Mouse (Mus musculus): ENCODE results near the gene Prss29. TPM values are rescaled to one million over a fixed set of nuclear protein-coding genes. Genes with fewer than 3 reads are reported as not detected.

Gene Prss29
- polyA plus RNA-seq, 1 experiment from 2014 or later = not detected

DNA sequence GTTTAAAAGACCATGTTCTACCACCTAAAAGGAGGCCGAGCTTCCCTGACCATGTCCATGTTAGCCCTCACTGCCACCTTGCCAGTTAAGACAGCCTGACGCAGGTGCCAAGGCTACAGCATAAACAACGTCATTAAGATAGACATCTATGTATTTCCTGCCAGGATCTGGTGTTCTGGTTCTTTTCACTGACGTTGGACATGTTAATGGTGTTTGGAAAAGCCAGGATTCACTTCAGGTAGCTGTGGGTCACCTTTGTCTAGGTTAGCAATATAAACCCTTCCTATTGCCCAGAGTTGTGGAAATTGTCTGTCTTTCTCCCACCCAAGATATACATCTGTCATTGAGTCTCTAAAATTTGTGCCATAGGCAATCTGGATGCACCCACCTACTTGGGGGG, 10.1 kb upstream of the Prss29 start, which contains the start of gene Prss28:
TSS of gene Prss28 (plus strand) at position 301 of the 400 bp plus-strand sequence.
- Histone ChIP-seq H3K27ac (no peak within 1 kb of the TSS), H3K4me3 (ENCODE audit: inconsistent target) (no peak within 1 kb of the TSS), H3K36me3 (ENCODE audit: inconsistent target) (no peaks in the 10 kb centered on the region), H3K79me2 (ENCODE audit: inconsistent target) (no peaks in the 10 kb centered on the region)
- WGBS (ENCODE audit: missing documents) = 56% methylated on average over 4 of the region's 4 CpGs

DNA sequence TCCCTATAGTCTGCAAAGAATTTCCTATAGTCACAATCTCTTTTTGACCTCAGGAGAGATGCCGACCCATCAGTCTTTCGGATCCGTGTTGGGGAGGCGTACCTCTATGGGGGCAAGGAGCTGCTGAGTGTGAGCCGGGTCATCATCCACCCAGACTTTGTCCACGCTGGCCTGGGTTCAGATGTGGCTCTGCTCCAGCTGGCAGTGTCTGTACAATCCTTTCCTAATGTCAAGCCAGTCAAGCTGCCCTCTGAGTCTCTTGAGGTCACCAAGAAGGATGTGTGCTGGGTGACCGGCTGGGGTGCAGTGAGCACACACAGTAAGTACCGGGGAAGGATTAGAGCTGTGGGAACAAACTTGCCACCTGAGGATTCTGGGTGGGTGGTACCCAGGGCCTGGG, 2.4 kb downstream of the Prss29 start:
- Histone ChIP-seq H3K36me3 (ENCODE audit: inconsistent target) (no peaks in the 10 kb centered on the region), H3K79me2 (ENCODE audit: inconsistent target) (no peaks in the 10 kb centered on the region), H3K4me3 (ENCODE audit: inconsistent target) (no peak overlapping the region), H3K27ac (no peak overlapping the region)
- 91% methylated on average over 8 of the region's 8 CpGs for WGBS (ENCODE audit: missing documents)

DNA sequence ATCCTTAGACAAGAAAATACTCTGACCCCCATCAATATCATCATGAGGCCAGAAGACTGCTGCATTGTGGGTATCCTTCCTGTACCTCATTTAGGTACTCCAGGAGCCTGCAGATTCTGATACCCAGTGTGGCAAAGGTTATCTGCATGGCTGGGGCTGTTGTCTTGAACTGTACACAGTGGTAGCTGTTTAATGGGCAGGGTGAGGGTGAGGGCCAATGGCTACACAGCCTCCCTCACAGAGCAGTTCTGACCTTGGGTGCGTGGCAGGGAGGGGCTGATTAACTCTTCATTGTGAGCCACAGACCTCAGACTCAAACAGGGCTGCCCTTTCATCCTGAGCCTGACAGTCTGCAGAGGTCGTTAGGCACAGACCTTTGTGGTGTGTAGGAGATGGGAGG, 4.5 kb downstream of the Prss29 start:
- no peaks in the 10 kb centered on the region for H3K79me2 ChIP-seq (ENCODE audit: inconsistent target)
- H3K36me3 ChIP-seq (ENCODE audit: inconsistent target) = no peaks in the 10 kb centered on the region
- no peak overlapping the region for H3K27ac ChIP-seq
- 25% methylated on average over 2 of the region's 2 CpGs for WGBS (ENCODE audit: missing documents)
- no peak overlapping the region for H3K4me3 ChIP-seq (ENCODE audit: inconsistent target)

DNA sequence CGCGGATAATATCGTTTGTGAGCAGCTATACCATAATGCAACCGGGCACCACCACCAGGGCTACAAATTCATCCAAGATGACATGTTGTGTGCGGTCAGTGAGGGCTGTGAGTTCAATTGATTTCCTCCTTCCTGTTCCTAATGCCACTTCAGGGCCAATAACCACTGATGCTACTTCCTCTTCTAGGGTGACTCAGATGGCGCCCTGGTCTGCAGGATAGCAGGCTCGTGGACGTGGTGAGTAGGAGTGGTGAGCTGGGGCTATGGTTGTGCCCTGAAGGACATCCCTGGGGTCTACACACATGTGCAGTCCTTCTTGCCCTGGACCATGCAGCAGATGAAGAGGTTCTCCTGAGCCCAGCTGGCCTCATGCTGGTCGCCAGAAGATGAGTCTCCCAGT, 13.9 kb downstream of the Prss29 start:
- Histone ChIP-seq H3K79me2 (ENCODE audit: inconsistent target) (no peaks in the 10 kb centered on the region), H3K4me3 (ENCODE audit: inconsistent target) (no peak overlapping the region), H3K36me3 (ENCODE audit: inconsistent target) (no peaks in the 10 kb centered on the region), H3K27ac (no peak overlapping the region)
- 11% methylated on average over 9 of the region's 9 CpGs for WGBS (ENCODE audit: missing documents)

DNA sequence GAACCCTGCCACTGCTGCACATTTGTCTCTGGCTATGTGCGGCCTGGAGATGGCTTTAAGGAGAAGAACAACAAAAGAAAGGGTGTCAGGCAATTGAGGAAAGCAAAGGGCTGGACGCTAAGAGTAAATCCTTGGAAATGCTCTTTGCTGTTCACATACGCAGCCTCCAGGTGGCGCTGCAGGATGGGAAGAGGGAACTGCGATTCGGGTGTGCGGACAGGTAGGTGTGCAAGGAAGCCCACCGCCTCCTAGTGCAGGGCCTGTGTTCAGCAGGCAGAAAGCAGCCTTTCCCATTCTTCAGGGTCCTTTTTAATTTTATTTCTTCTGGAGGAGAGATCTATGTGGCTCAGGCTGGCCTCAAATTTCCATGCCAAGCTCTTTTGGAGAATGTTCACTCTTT, 15.5 kb downstream of the Prss29 start:
- 5% methylated on average over 8 of the region's 8 CpGs for WGBS (ENCODE audit: missing documents)
- H3K79me2 ChIP-seq (ENCODE audit: inconsistent target) = no peaks in the 10 kb centered on the region
- H3K36me3 ChIP-seq (ENCODE audit: inconsistent target) = no peaks in the 10 kb centered on the region
- no peak overlapping the region for H3K27ac ChIP-seq
- no peak overlapping the region for H3K4me3 ChIP-seq (ENCODE audit: inconsistent target)

DNA sequence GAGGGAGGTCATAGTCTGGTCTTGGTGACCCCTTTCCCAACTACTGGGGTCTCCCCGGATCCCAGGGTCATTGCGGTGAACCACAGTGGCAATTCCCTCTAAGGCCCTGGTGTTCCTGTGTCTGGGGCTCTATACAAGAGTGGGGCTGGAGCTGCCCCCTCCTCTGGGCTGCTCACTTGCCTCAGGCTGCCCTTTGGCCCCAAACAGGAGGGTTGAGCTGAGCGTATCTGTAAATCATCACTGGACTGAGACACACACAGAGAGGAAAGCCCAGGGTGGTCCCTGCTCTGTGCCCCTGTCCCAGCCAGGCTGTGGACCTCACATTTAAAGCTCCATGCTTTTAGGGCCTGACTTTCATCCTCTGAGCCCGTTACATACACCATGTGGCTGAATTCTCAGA, 19.8 kb downstream of the Prss29 start:
- H3K27ac ChIP-seq = no peak overlapping the region
- H3K4me3 ChIP-seq (ENCODE audit: inconsistent target) = no peak overlapping the region
- WGBS (ENCODE audit: missing documents) = 89% methylated on average over 4 of the region's 4 CpGs
- H3K79me2 ChIP-seq (ENCODE audit: inconsistent target) = no peaks in the 10 kb centered on the region
- no peaks in the 10 kb centered on the region for H3K36me3 ChIP-seq (ENCODE audit: inconsistent target)

DNA sequence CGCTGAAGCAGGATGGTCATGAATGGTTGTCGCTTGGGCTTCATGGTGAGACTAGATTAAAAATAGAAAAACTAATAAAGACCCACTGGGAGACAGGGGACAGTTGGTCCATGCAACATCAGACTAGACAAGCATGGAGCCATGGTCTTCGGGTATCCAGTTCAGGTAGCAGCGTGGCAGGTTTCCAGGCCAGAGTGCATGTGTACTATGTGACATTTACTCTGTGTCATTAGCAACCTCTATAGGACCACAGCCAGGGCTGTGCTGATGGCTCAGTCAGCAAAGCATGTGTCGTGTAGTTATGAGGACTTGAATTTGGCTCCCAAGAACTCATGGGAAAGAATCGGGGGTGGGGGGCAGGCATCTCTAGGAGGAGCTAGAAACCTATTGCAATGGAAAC, 21.5 kb downstream of the Prss29 start:
- Histone ChIP-seq H3K27ac (no peak overlapping the region), H3K79me2 (ENCODE audit: inconsistent target) (no peaks in the 10 kb centered on the region), H3K4me3 (ENCODE audit: inconsistent target) (no peak overlapping the region), H3K36me3 (ENCODE audit: inconsistent target) (no peaks in the 10 kb centered on the region)
- 94% methylated on average over 6 of the region's 6 CpGs for WGBS (ENCODE audit: missing documents)

DNA sequence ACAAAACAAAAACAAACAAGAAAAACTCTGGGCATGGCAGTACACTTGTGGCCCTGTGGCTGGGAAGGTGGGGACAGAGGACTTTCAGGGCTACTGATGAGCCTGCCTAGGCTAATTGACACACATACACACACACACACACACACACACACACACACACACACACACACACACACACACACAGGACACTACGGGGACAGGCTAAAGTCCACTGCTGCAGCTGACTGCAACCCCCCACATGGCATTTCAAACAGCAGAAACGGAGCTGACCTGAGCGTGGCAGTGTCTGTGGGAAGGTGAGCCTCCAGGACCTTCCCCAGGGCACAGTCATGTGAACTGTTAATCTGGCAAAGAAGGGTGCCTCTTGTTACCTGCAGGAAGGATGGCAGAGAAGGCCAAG, 23.0 kb downstream of the Prss29 start:
- Histone ChIP-seq H3K36me3 (ENCODE audit: inconsistent target) (no peaks in the 10 kb centered on the region), H3K79me2 (ENCODE audit: inconsistent target) (no peaks in the 10 kb centered on the region), H3K4me3 (ENCODE audit: inconsistent target) (no peak overlapping the region), H3K27ac (no peak overlapping the region)
- WGBS (ENCODE audit: missing documents) = 85% methylated on average over 3 of the region's 3 CpGs

DNA sequence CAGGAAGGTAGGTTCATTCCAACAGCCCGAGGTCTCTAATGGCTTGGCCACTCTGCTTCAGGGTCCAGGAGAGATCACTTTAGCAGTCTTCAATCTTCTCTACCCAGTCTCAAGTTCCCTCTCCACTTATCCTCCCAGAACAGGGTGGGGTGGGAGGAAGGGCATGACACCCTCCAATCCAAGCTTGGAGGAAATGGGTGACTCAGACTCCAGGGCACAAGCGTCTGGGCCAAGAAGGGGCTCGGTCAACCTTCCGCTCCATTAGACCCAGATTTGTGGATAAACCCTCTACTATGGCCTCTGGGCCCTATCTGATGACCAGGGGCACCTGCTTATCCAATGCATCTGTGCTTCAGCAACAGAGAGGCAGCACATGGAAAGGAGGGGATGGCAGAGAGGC, 27.0 kb downstream of the Prss29 start, which contains the start of gene Tpsab1:
TSS of gene Tpsab1 (minus strand) at position 101 of the 400 bp plus-strand sequence.
- no peaks in the 10 kb centered on the region for H3K79me2 ChIP-seq (ENCODE audit: inconsistent target)
- no peak within 1 kb of the TSS for H3K4me3 ChIP-seq (ENCODE audit: inconsistent target)
- H3K36me3 ChIP-seq (ENCODE audit: inconsistent target) = no peaks in the 10 kb centered on the region
- H3K27ac ChIP-seq = no peak within 1 kb of the TSS
- 85% methylated on average over 4 of the region's 4 CpGs for WGBS (ENCODE audit: missing documents)

DNA sequence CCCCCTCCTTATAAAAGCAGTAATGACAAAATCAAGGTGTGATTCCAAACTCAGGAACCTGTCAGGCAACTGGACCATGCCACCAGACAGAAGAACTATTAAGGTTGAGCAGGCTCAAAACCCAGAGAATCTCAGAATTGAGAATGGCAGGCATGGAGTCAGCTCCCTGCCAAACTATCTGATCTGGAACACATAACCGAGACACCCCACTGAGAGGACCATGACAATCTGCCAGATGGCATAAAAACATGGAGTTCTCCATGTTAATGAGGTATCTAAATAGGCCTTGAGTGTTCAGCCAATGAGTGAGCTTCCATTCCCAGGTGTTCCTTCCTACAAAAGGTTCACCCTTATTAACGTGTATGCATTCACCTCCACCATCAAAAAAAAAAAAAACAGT, 42.8 kb downstream of the Prss29 start:
- Histone ChIP-seq H3K79me2 (ENCODE audit: inconsistent target) (no peaks in the 10 kb centered on the region), H3K27ac (no peak overlapping the region), H3K36me3 (ENCODE audit: inconsistent target) (no peaks in the 10 kb centered on the region), H3K4me3 (ENCODE audit: inconsistent target) (no peak overlapping the region)
- WGBS (ENCODE audit: missing documents) = 67% methylated on average over 2 of the region's 2 CpGs

DNA sequence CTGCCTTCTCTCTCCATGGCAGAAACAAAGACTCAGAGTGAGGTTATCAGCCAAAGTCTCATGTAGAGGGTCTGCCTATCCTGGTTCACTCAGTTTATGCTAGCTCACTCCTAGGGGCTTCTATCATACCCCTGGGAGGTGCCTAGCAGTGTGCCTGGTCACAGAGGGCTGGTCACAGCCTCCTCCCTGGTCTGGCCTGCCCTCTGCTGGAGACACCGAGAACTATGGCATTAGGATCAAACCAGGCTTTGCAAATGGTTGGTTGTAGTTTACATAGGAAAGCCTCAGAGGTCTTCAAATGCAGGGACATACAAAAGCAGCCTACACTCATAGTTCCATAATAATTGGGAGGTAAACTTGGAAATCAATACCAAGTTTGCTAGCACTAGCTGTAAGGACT, 45.3 kb downstream of the Prss29 start:
- H3K36me3 ChIP-seq (ENCODE audit: inconsistent target) = no peaks in the 10 kb centered on the region
- 0% methylated on average over 1 of the region's 1 CpGs for WGBS (ENCODE audit: missing documents)
- H3K4me3 ChIP-seq (ENCODE audit: inconsistent target) = no peak overlapping the region
- H3K79me2 ChIP-seq (ENCODE audit: inconsistent target) = no peaks in the 10 kb centered on the region
- no peak overlapping the region for H3K27ac ChIP-seq

DNA sequence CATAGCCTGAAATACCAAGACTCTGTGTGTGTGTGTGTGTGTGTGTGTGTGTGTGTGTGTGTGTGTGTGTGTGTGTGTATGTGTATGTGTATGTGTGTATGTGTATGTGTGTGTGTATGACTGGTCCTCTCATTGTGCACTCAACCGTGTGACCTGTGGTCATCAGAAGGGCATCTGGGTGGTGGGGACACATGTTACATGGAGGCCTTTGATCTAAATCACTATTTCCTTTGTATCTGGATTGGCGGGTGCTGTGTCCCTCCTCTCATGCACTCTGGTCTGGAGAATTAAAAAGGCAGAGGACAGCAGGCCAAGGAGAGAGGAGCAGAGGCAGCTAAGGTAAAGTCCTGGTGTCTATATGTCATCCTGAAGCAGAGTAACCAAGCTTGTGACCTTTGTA, 47.6 kb downstream of the Prss29 start, which contains the start of gene Tpsb2:
TSS of gene Tpsb2 (plus strand) at position 301 of the 400 bp plus-strand sequence.
- 80% methylated on average over 2 of the region's 2 CpGs for WGBS (ENCODE audit: missing documents)
- H3K79me2 ChIP-seq (ENCODE audit: inconsistent target) = no peaks in the 10 kb centered on the region
- no peak within 1 kb of the TSS for H3K4me3 ChIP-seq (ENCODE audit: inconsistent target)
- H3K36me3 ChIP-seq (ENCODE audit: inconsistent target) = no peaks in the 10 kb centered on the region
- no peak within 1 kb of the TSS for H3K27ac ChIP-seq

DNA sequence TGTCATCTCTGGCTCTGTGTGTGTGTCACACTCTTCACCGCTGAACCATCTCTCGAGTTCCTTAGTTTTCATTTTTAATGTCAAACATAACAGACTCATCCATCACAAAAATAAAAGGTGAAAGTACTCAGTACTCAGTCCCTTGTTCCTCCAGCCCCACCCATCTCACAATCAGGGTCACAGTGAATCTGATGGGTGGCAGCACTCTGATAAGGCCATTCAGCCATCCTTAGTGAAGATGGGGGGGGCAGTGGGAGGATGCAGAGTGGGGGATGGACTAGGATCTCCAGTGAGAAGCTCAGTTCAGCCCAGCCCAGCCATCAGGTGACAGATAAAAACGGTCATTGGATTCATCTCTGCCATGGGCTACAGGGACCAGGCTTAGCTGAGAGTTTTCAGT, 50.5 kb downstream of the Prss29 start, which contains the start of gene Tpsg1:
TSS of gene Tpsg1 (plus strand) at position 301 of the 400 bp plus-strand sequence.
- WGBS (ENCODE audit: missing documents) = 81% methylated on average over 3 of the region's 3 CpGs
- Histone ChIP-seq H3K27ac (no peak within 1 kb of the TSS), H3K36me3 (ENCODE audit: inconsistent target) (no peaks in the 10 kb centered on the region), H3K79me2 (ENCODE audit: inconsistent target) (no peaks in the 10 kb centered on the region), H3K4me3 (ENCODE audit: inconsistent target) (no peak within 1 kb of the TSS)

Measured in macrophage (primary cell).